Mouse (Mus musculus) G1E (cell line): ENCODE data around the gene Dhx8.

Source experiments
- CTCF ChIP-seq: IDR thresholded peaks from 2 replicates; pipeline ENCODE4 v1.5.1; 2012; ENCODE audit warnings: low read depth, low read length, inconsistent platforms, mixed read lengths
- GATA1 ChIP-seq: IDR thresholded peaks from 2 replicates; pipeline ENCODE4 v1.6.1; 2012; ENCODE audit warnings: borderline replicate concordance, low read length, inconsistent platforms, mixed read lengths
- TAL1 ChIP-seq: conservative IDR thresholded peaks from 2 replicates; pipeline ENCODE4 v1.6.1; 2012; ENCODE audit warnings: low read depth, low read length, inconsistent platforms, mixed read lengths

GRCm38 (mm10) chr11:101806741-101807140 is 74.0 kb downstream of the Dhx8 start:
- TF ChIP-seq CTCF (no peak), GATA1 (no peak), TAL1 (no peak)
